Mouse (Mus musculus): ENCODE results near the gene BC005624. TPM values are rescaled to one million over a fixed set of nuclear protein-coding genes. Genes with fewer than 3 reads are reported as not detected.

Gene BC005624
- polyA plus RNA-seq (2017; shearing (Covaris generic)): 53.4 TPM

GRCm38 (mm10) chr2:30981790-30982513 is at the start of gene BC005624, which contains the start of gene Usp20:
TSS of gene BC005624 (minus strand) at chr2:30982201.
TSS of gene Usp20 (plus strand) at chr2:30982279.

GRCm38 (mm10) chr2:30967352-30968327 is 14.4 kb downstream of the BC005624 start, which contains the start of gene Tor1a:
TSS of gene Tor1a (minus strand) at chr2:30967933.

GRCm38 (mm10) chr2:30952824-30953490 is 29.0 kb downstream of the BC005624 start, which contains the start of gene Tor1b:
TSS of gene Tor1b (plus strand) at chr2:30952959.

GRCm38 (mm10) chr2:30929483-30930045 is 52.4 kb downstream of the BC005624 start, which contains the start of gene Ptges:
TSS of gene Ptges (minus strand) at chr2:30929863.

Other genes with a start within 250 kb of the BC005624 start
- 4.1 TPM for gene 1700001O22Rik, start 178.5 kb downstream of the BC005624 start, polyA plus RNA-seq (2017; shearing (Covaris generic))
- gene Ntmt1, start 174.4 kb downstream of the BC005624 start, polyA plus RNA-seq (2017; shearing (Covaris generic)): 22.0 TPM
- gene Asb6, start 151.9 kb downstream of the BC005624 start, polyA plus RNA-seq (2017; shearing (Covaris generic)): 42.6 TPM
- not detected for gene Prrx2, start 147.2 kb downstream of the BC005624 start, polyA plus RNA-seq (2017; shearing (Covaris generic))
- not detected for gene Ptges, start 52.3 kb downstream of the BC005624 start, polyA plus RNA-seq (2017; shearing (Covaris generic))
- 25.9 TPM for gene Tor1b, start 29.2 kb downstream of the BC005624 start, polyA plus RNA-seq (2017; shearing (Covaris generic))
- gene Tor1a, start 14.3 kb downstream of the BC005624 start, polyA plus RNA-seq (2017; shearing (Covaris generic)): 63.6 TPM
- gene Usp20, start 78 bp upstream of the BC005624 start, polyA plus RNA-seq (2017; shearing (Covaris generic)): 14.0 TPM
- gene Fnbp1, start 159.8 kb upstream of the BC005624 start, polyA plus RNA-seq (2017; shearing (Covaris generic)): 114 TPM
- gene Gpr107, start 170.1 kb upstream of the BC005624 start, polyA plus RNA-seq (2017; shearing (Covaris generic)): 35.6 TPM